Mouse (Mus musculus): ENCODE results near the gene Hlcs. TPM values are rescaled to one million over a fixed set of nuclear protein-coding genes. Genes with fewer than 3 reads are reported as not detected.

The Hlcs gene
- polyA plus RNA-seq, 1 experiment: 12.6 TPM

DNA sequence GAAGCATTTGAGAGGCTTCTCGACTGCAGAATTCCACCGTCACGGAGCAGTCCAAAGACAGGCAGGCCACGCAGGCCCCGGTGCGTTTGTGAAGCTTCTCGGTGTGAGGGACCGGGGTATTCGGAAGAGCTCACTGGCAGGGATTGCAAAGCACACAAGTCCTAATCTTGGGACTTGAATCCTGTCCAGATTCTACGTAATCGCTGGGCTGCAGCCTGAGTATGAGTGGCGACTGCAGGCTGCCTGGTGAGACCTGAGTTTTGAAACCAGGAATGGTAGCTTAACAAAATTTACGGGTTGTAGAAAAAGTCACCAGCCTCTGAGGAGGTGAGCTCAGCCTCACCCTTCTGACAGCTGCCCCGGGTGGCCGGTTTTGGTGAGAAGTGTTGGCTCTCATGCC lies 64.7 kb downstream of the Hlcs start:
- Histone ChIP-seq H3K36me3 (ENCODE audit: control insufficient read depth, insufficient read depth, low read length, poor library complexity, severe bottlenecking) (no peaks in the 10 kb centered on the region), H3K9me3 (replicated peaks; ENCODE audit: control insufficient read depth, insufficient read depth, low read length, poor library complexity, severe bottlenecking) (no peaks in the 10 kb centered on the region), H3K4me1 (ENCODE audit: control insufficient read depth, insufficient read depth, low read length) (no peaks in the 10 kb centered on the region), H3K4me3 (ENCODE audit: low read depth, low read length) (no peak overlapping the region), H3K27ac (ENCODE audit: insufficient read depth, low read length) (no peak overlapping the region), H3K9ac (ENCODE audit: low read depth, poor library complexity, severe bottlenecking) (no peak overlapping the region), H3K27me3 (ENCODE audit: control insufficient read depth, insufficient read depth, low read length, poor library complexity, severe bottlenecking) (no peaks in the 10 kb centered on the region)
- TF ChIP-seq EP300 (IDR thresholded peaks at IDR 0.05; ENCODE audit: insufficient read depth, low read depth, low read length) (no peak), CTCF (IDR thresholded peaks at IDR 0.05; ENCODE audit: low read depth, low read length) (no peak), POLR2A (IDR thresholded peaks at IDR 0.05; ENCODE audit: insufficient read depth, low read length) (no peak)

GRCm38 (mm10) chr16:94246976-94247375 lies 66.4 kb downstream of the Hlcs start:
- no peaks in the 10 kb centered on the region for H3K4me1 ChIP-seq (ENCODE audit: control insufficient read depth, insufficient read depth, low read length)
- H3K9ac ChIP-seq (ENCODE audit: low read depth, poor library complexity, severe bottlenecking): no peak overlapping the region
- TF ChIP-seq EP300 (IDR thresholded peaks at IDR 0.05; ENCODE audit: insufficient read depth, low read depth, low read length): no peak
- H3K27me3 ChIP-seq (ENCODE audit: control insufficient read depth, insufficient read depth, low read length, poor library complexity, severe bottlenecking): no peaks in the 10 kb centered on the region
- H3K27ac ChIP-seq (ENCODE audit: insufficient read depth, low read length): no peak overlapping the region
- H3K4me3 ChIP-seq (ENCODE audit: low read depth, low read length): no peak overlapping the region
- H3K36me3 ChIP-seq (ENCODE audit: control insufficient read depth, insufficient read depth, low read length, poor library complexity, severe bottlenecking): no peaks in the 10 kb centered on the region
- no peaks in the 10 kb centered on the region for H3K9me3 ChIP-seq (replicated peaks; ENCODE audit: control insufficient read depth, insufficient read depth, low read length, poor library complexity, severe bottlenecking)

GRCm38 (mm10) chr16:94246058-94246784 lies 67.2 kb downstream of the Hlcs start:
- H3K27me3 ChIP-seq (ENCODE audit: control insufficient read depth, insufficient read depth, low read length, poor library complexity, severe bottlenecking): no peaks in the 10 kb centered on the region
- H3K9me3 ChIP-seq (replicated peaks; ENCODE audit: control insufficient read depth, insufficient read depth, low read length, poor library complexity, severe bottlenecking): no peaks in the 10 kb centered on the region
- no peak overlapping the region for H3K27ac ChIP-seq (ENCODE audit: insufficient read depth, low read length)
- TF ChIP-seq EP300 (IDR thresholded peaks at IDR 0.05; ENCODE audit: insufficient read depth, low read depth, low read length): no peak
- TF ChIP-seq CTCF (IDR thresholded peaks at IDR 0.05; ENCODE audit: low read depth, low read length): no peak
- H3K9ac ChIP-seq (ENCODE audit: low read depth, poor library complexity, severe bottlenecking): no peak overlapping the region
- no peaks in the 10 kb centered on the region for H3K4me1 ChIP-seq (ENCODE audit: control insufficient read depth, insufficient read depth, low read length)
- H3K36me3 ChIP-seq (ENCODE audit: control insufficient read depth, insufficient read depth, low read length, poor library complexity, severe bottlenecking): no peaks in the 10 kb centered on the region
- no peak overlapping the region for H3K4me3 ChIP-seq (ENCODE audit: low read depth, low read length)

GRCm38 (mm10) chr16:94241126-94241525 lies 72.2 kb downstream of the Hlcs start:
- Histone ChIP-seq H3K9ac (ENCODE audit: low read depth, poor library complexity, severe bottlenecking) (no peak overlapping the region), H3K27me3 (ENCODE audit: control insufficient read depth, insufficient read depth, low read length, poor library complexity, severe bottlenecking) (no peaks in the 10 kb centered on the region), H3K4me3 (ENCODE audit: low read depth, low read length) (no peak overlapping the region), H3K27ac (ENCODE audit: insufficient read depth, low read length) (no peak overlapping the region), H3K9me3 (replicated peaks; ENCODE audit: control insufficient read depth, insufficient read depth, low read length, poor library complexity, severe bottlenecking) (no peaks in the 10 kb centered on the region), H3K36me3 (ENCODE audit: control insufficient read depth, insufficient read depth, low read length, poor library complexity, severe bottlenecking) (no peaks in the 10 kb centered on the region), H3K4me1 (ENCODE audit: control insufficient read depth, insufficient read depth, low read length) (no peaks in the 10 kb centered on the region)
- TF ChIP-seq EP300 (IDR thresholded peaks at IDR 0.05; ENCODE audit: insufficient read depth, low read depth, low read length) (no peak), CTCF (IDR thresholded peaks at IDR 0.05; ENCODE audit: low read depth, low read length) (no peak), POLR2A (IDR thresholded peaks at IDR 0.05; ENCODE audit: insufficient read depth, low read length) (no peak)

DNA sequence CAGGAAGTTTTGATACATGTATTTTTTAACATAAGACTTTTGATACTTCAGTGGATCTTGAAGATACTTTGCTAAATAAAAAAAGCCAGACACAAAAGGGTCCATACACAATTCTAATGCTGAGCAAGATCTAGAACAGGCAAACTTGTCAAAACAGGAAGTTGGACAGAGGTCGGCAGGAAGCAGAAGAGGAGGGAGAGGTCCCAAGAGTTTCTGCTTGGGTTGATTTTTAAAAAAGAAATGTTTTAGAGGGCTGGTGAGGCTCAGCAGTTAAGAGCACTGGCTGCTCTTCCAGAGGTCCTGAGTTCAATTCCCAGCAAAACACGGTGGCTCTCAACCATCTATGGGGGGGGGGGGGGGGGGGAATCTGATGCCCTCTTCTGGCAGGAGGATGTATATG lies 73.2 kb downstream of the Hlcs start:
- TF ChIP-seq POLR2A (IDR thresholded peaks at IDR 0.05; ENCODE audit: insufficient read depth, low read length): no peak
- Histone ChIP-seq H3K27ac (ENCODE audit: insufficient read depth, low read length) (no peak overlapping the region), H3K9ac (ENCODE audit: low read depth, poor library complexity, severe bottlenecking) (no peak overlapping the region), H3K27me3 (ENCODE audit: control insufficient read depth, insufficient read depth, low read length, poor library complexity, severe bottlenecking) (no peaks in the 10 kb centered on the region), H3K36me3 (ENCODE audit: control insufficient read depth, insufficient read depth, low read length, poor library complexity, severe bottlenecking) (no peaks in the 10 kb centered on the region), H3K9me3 (replicated peaks; ENCODE audit: control insufficient read depth, insufficient read depth, low read length, poor library complexity, severe bottlenecking) (no peaks in the 10 kb centered on the region), H3K4me3 (ENCODE audit: low read depth, low read length) (no peak overlapping the region), H3K4me1 (ENCODE audit: control insufficient read depth, insufficient read depth, low read length) (no peaks in the 10 kb centered on the region)

GRCm38 (mm10) chr16:94239567-94239966 lies 73.8 kb downstream of the Hlcs start:
- Histone ChIP-seq H3K27me3 (ENCODE audit: control insufficient read depth, insufficient read depth, low read length, poor library complexity, severe bottlenecking) (no peaks in the 10 kb centered on the region), H3K27ac (ENCODE audit: insufficient read depth, low read length) (no peak overlapping the region), H3K4me1 (ENCODE audit: control insufficient read depth, insufficient read depth, low read length) (no peaks in the 10 kb centered on the region), H3K9me3 (replicated peaks; ENCODE audit: control insufficient read depth, insufficient read depth, low read length, poor library complexity, severe bottlenecking) (no peaks in the 10 kb centered on the region), H3K36me3 (ENCODE audit: control insufficient read depth, insufficient read depth, low read length, poor library complexity, severe bottlenecking) (no peaks in the 10 kb centered on the region), H3K9ac (ENCODE audit: low read depth, poor library complexity, severe bottlenecking) (no peak overlapping the region), H3K4me3 (ENCODE audit: low read depth, low read length) (no peak overlapping the region)
- TF ChIP-seq CTCF (IDR thresholded peaks at IDR 0.05; ENCODE audit: low read depth, low read length) (no peak), POLR2A (IDR thresholded peaks at IDR 0.05; ENCODE audit: insufficient read depth, low read length) (no peak), EP300 (IDR thresholded peaks at IDR 0.05; ENCODE audit: insufficient read depth, low read depth, low read length) (no peak)

All from ES-Bruce4 (cell line).